Mouse (Mus musculus) heart, embryonic 14.5 days (tissue): ENCODE measurements at regions not wholly inside any gene's neighbourhood (a gene's known extent, or its start where the extent isn't known, plus 50 kb on each side); places are given as distances from the start of the nearest gene placed in this dataset.

ENCODE experiments used
- ATAC-seq: fragments of 200-750 bp; cut with Nextera tagmentation; 2 replicates; pipeline ENCODE4 v1.8.0; 2017; ENCODE audit warnings: low read depth, moderate TSS enrichment; ENCODE audit not compliant: insufficient number of reproducible peaks, insufficient read depth, low FRiP score
- H3K27ac ChIP-seq, 2 experiments: fragments of 200-500 bp in 1 of 2; fragments of 300-500 bp in 1 of 2; sonication (generic) in 1 of 2; replicated peaks in 1 of 2; 2 replicates each; pipeline ENCODE4 v1.5.1; 2012 to 2014; ENCODE audit warnings: low read depth in 2 of 2, low read length in 2 of 2, control low read depth in 1 of 2, mild to moderate bottlenecking in 1 of 2, mixed read lengths in 1 of 2; ENCODE audit not compliant: control insufficient read depth in 1 of 2, insufficient read depth in 1 of 2
- H3K27me3 ChIP-seq: fragments of 300-500 bp; sonication (generic); 2 replicates; pipeline ENCODE4 v1.6.1; 2014; ENCODE audit warnings: mild to moderate bottlenecking, low read length, control low read depth; ENCODE audit not compliant: control insufficient read depth, insufficient read depth
- H3K36me3 ChIP-seq: fragments of 300-500 bp; sonication (generic); 2 replicates; pipeline ENCODE4 v1.6.1; 2014; ENCODE audit warnings: mild to moderate bottlenecking, control low read depth, low read length, mixed read lengths; ENCODE audit not compliant: control insufficient read depth, insufficient read depth
- H3K4me1 ChIP-seq, 2 experiments: fragments of 200-500 bp in 1 of 2; fragments of 300-500 bp in 1 of 2; sonication (generic) in 1 of 2; 2 replicates each; pipeline ENCODE4 v1.6.1; 2012 to 2014; ENCODE audit warnings: low read length in 2 of 2, control low read depth in 1 of 2, mixed read lengths in 1 of 2; ENCODE audit not compliant: control insufficient read depth in 2 of 2, insufficient read depth in 2 of 2
- H3K4me2 ChIP-seq: fragments of 300-500 bp; sonication (generic); 2 replicates; pipeline ENCODE4 v1.6.1; 2014; ENCODE audit warnings: mild to moderate bottlenecking, low read length
- H3K4me3 ChIP-seq, 2 experiments: fragments of 200-500 bp in 1 of 2; fragments of 300-500 bp in 1 of 2; sonication (generic) in 1 of 2; 2 replicates each; pipeline ENCODE4 v1.5.1; 2012 to 2014; ENCODE audit warnings: low read length in 2 of 2, mild to moderate bottlenecking in 2 of 2, control low read depth in 1 of 2, low read depth in 1 of 2, moderate library complexity in 1 of 2; ENCODE audit not compliant: control insufficient read depth in 1 of 2, insufficient read depth in 1 of 2
- H3K9ac ChIP-seq: fragments of 300-500 bp; sonication (generic); 2 replicates; pipeline ENCODE4 v1.6.1; 2014; ENCODE audit warnings: mild to moderate bottlenecking, low read length
- H3K9me3 ChIP-seq: fragments of 300-500 bp; sonication (generic); 2 replicates; pipeline ENCODE4 v1.6.1; 2016; ENCODE audit warnings: low read length, control low read depth; ENCODE audit not compliant: control insufficient read depth
- WGBS: fragments of 180-500 bp; shearing (Covaris S2); extraction: QIAGEN DNeasy Blood & Tissue Kit; methylation state at CpG from one replicate; pipeline ENCODE4 v1.1.7; 2014; 5-methylcytosine and 5-hydroxymethylcytosine counted together

- WGBS, result 21% methylated on average over 5 of the region's 5 CpGs
- Histone ChIP-seq H3K4me2 (no peak overlapping the region), H3K36me3 (no peaks in the 10 kb centered on the region), H3K4me3 (no peak overlapping the region), H3K9ac (no peak overlapping the region), H3K27ac (no peak overlapping the region), H3K27me3 (no peaks in the 10 kb centered on the region), H3K9me3 (no peaks in the 10 kb centered on the region), H3K4me1 (peaks cover 0 to 2% of the 10 kb centered on the region in 2 experiments; a peak in 1 of 4 replicates)
- ATAC-seq, result no peak
Observed at GRCm38 (mm10) chr1:136738030-136738429, 113.3 kb downstream of the Zfp281 start.

- Histone ChIP-seq H3K27me3 (no peaks in the 10 kb centered on the region), H3K4me1 (peaks cover 0 to 2% of the 10 kb centered on the region in 2 experiments; a peak in 1 of 4 replicates), H3K36me3 (no peaks in the 10 kb centered on the region), H3K4me2 (no peak overlapping the region), H3K9ac (no peak overlapping the region), H3K4me3 (no peak overlapping the region), H3K9me3 (no peaks in the 10 kb centered on the region), H3K27ac (no peak overlapping the region)
- no peak for ATAC-seq
- 84% methylated on average over 5 of the region's 5 CpGs for WGBS
Observed at GRCm38 (mm10) chr1:136739486-136739885, 114.8 kb downstream of the Zfp281 start.

GRCm38 (mm10) chr1:136741061-136741460, 116.4 kb downstream of the Zfp281 start:
- Histone ChIP-seq H3K9me3 (no peaks in the 10 kb centered on the region), H3K4me3 (no peak overlapping the region), H3K4me2 (no peak overlapping the region), H3K4me1 (peaks cover 0 to 2% of the 10 kb centered on the region in 2 experiments; a peak in 1 of 4 replicates), H3K36me3 (no peaks in the 10 kb centered on the region), H3K27ac (no peak overlapping the region), H3K9ac (no peak overlapping the region), H3K27me3 (no peaks in the 10 kb centered on the region)
- ATAC-seq, result no peak
- 85% methylated on average over 10 of the region's 10 CpGs for WGBS

GRCm38 (mm10) chr1:136749188-136749587, 124.5 kb downstream of the Zfp281 start:
- H3K4me1 ChIP-seq, result no peaks in the 10 kb centered on the region; a peak in 1 of 4 replicates
- no peak overlapping the region for H3K9ac ChIP-seq
- WGBS, result 55% methylated on average over 8 of the region's 8 CpGs
- no peaks in the 10 kb centered on the region for H3K9me3 ChIP-seq
- no peaks in the 10 kb centered on the region for H3K27me3 ChIP-seq
- H3K27ac ChIP-seq, result no peak overlapping the region
- no peak for ATAC-seq
- no peak overlapping the region for H3K4me2 ChIP-seq
- H3K36me3 ChIP-seq, result no peaks in the 10 kb centered on the region
- H3K4me3 ChIP-seq, result no peak overlapping the region

GRCm38 (mm10) chr1:136751464-136752191, 126.9 kb downstream of the Zfp281 start:
- no peaks in the 10 kb centered on the region for H3K27me3 ChIP-seq
- H3K9ac ChIP-seq, result no peak overlapping the region
- H3K9me3 ChIP-seq, result no peaks in the 10 kb centered on the region
- no peaks in the 10 kb centered on the region for H3K36me3 ChIP-seq
- ATAC-seq, result no peak
- no peak overlapping the region for H3K4me3 ChIP-seq
- H3K27ac ChIP-seq, result no peak overlapping the region
- H3K4me2 ChIP-seq, result no peak overlapping the region
- WGBS, result 48% methylated on average over 14 of the region's 14 CpGs
- no peaks in the 10 kb centered on the region; a peak in 1 of 4 replicates for H3K4me1 ChIP-seq

GRCm38 (mm10) chr1:136754286-136754685, 129.6 kb downstream of the Zfp281 start:
- WGBS, result 92% methylated on average over 6 of the region's 6 CpGs
- H3K27me3 ChIP-seq, result no peaks in the 10 kb centered on the region
- no peak overlapping the region for H3K4me2 ChIP-seq
- H3K4me1 ChIP-seq, result no peaks in the 10 kb centered on the region; a peak in 1 of 4 replicates
- no peak for ATAC-seq
- no peak overlapping the region for H3K4me3 ChIP-seq
- no peaks in the 10 kb centered on the region for H3K36me3 ChIP-seq
- no peak overlapping the region for H3K27ac ChIP-seq
- H3K9me3 ChIP-seq, result 0 out of 2 replicates have a peak, but pooled peaks cover 3% of the 10 kb centered on the region
- H3K9ac ChIP-seq, result no peak overlapping the region

- WGBS, result 59% methylated on average over 10 of the region's 10 CpGs
- H3K27me3 ChIP-seq, result no peaks in the 10 kb centered on the region
- no peaks in the 10 kb centered on the region for H3K36me3 ChIP-seq
- no peak overlapping the region for H3K4me2 ChIP-seq
- no peak overlapping the region for H3K27ac ChIP-seq
- no peak overlapping the region for H3K4me3 ChIP-seq
- no peak for ATAC-seq
- 0 out of 2 replicates have a peak, but pooled peaks cover 3% of the 10 kb centered on the region for H3K9me3 ChIP-seq
- no peaks in the 10 kb centered on the region for H3K4me1 ChIP-seq
- no peak overlapping the region for H3K9ac ChIP-seq
Observed at GRCm38 (mm10) chr1:136758730-136759129, 134.0 kb downstream of the Zfp281 start.

- Histone ChIP-seq H3K4me2 (no peak overlapping the region), H3K27me3 (no peaks in the 10 kb centered on the region), H3K4me1 (no peaks in the 10 kb centered on the region), H3K27ac (no peak overlapping the region), H3K9me3 (0 out of 2 replicates have a peak, but pooled peaks cover 3% of the 10 kb centered on the region), H3K4me3 (no peak overlapping the region), H3K9ac (no peak overlapping the region), H3K36me3 (no peaks in the 10 kb centered on the region)
- no peak for ATAC-seq
- 65% methylated on average over 4 of the region's 4 CpGs for WGBS
Observed at GRCm38 (mm10) chr1:136759164-136759563, 134.5 kb downstream of the Zfp281 start.
